Mouse (Mus musculus) hindbrain, embryonic 16.5 days (tissue): ENCODE results near the gene Rrp1. TPM values are rescaled to one million over a fixed set of nuclear protein-coding genes. Genes with fewer than 3 reads are reported as not detected.
"Not testable (repeated sequence)": the region's sequence is repeated elsewhere in the genome, so short reads cannot be mapped to it uniquely, and the experiment has no call there.

Experiments
- ATAC-seq: fragments of 200-750 bp; cut with Nextera tagmentation; 2 replicates; pipeline ENCODE4 v1.8.0; 2017; ENCODE audit warnings: moderate TSS enrichment, moderate library complexity
- H3K27ac ChIP-seq: fragments of 300-500 bp; sonication (generic); 2 replicates; pipeline ENCODE4 v1.5.1; 2014; ENCODE audit warnings: low read depth, mild to moderate bottlenecking, control low read depth, low read length, moderate library complexity
- H3K27me3 ChIP-seq: fragments of 300-500 bp; sonication (generic); replicated peaks from 2 replicates; pipeline ENCODE4 v1.6.1; 2014; ENCODE audit warnings: low read length; ENCODE audit not compliant: control insufficient read depth, insufficient read depth
- H3K36me3 ChIP-seq: fragments of 300-500 bp; sonication (generic); 2 replicates; pipeline ENCODE4 v1.6.1; 2014; ENCODE audit warnings: mild to moderate bottlenecking, low read length, moderate library complexity, mixed read lengths; ENCODE audit not compliant: control insufficient read depth, insufficient read depth
- H3K4me1 ChIP-seq: fragments of 300-500 bp; sonication (generic); 2 replicates; pipeline ENCODE4 v1.6.1; 2014; ENCODE audit warnings: low read depth, low read length; ENCODE audit not compliant: control insufficient read depth, insufficient read depth
- H3K4me2 ChIP-seq: fragments of 300-500 bp; sonication (generic); 2 replicates; pipeline ENCODE4 v1.6.1; 2014; ENCODE audit warnings: mild to moderate bottlenecking, low read length, control low read depth, moderate library complexity
- H3K4me3 ChIP-seq: fragments of 300-500 bp; sonication (generic); 2 replicates; pipeline ENCODE4 v1.5.1; 2014; ENCODE audit warnings: mild to moderate bottlenecking, low read length, control low read depth, moderate library complexity
- H3K9ac ChIP-seq: fragments of 300-500 bp; sonication (generic); 2 replicates; pipeline ENCODE4 v1.6.1; 2014; ENCODE audit warnings: low read depth, mild to moderate bottlenecking, control low read depth, low read length, moderate library complexity
- H3K9me3 ChIP-seq: fragments of 300-500 bp; sonication (generic); 2 replicates; pipeline ENCODE4 v1.6.1; 2014; ENCODE audit warnings: mild to moderate bottlenecking, low read length, moderate library complexity; ENCODE audit not compliant: control insufficient read depth
- WGBS: fragments of 180-500 bp; shearing (Covaris S2); extraction: QIAGEN DNeasy Blood & Tissue Kit; methylation state at CpG from one replicate; pipeline ENCODE4 v1.1.7; 2014; 5-methylcytosine and 5-hydroxymethylcytosine counted together
- polyA plus RNA-seq: library from polyadenylated mRNA; unstranded; fragments of >200 nt; fragmentation: Nextera tagmentation; extraction: Ambion mirVana; gene quantifications from 2 replicates; pipeline ENCODE4 v1.2.1, GENCODE M21; 2015

The Rrp1 gene
- polyA plus RNA-seq, 1 experiment from 2014 or later = 440 TPM

GRCm38 (mm10) chr10:78360290-78360711, 52.5 kb downstream of the Rrp1 start:
- no peak overlapping the region for H3K4me2 ChIP-seq
- WGBS = 69% methylated on average over 3 of the region's 3 CpGs
- no peaks in the 10 kb centered on the region for H3K9me3 ChIP-seq
- no peak for ATAC-seq
- no peak overlapping the region for H3K27ac ChIP-seq
- H3K9ac ChIP-seq = no peak overlapping the region
- H3K27me3 ChIP-seq = no peaks in the 10 kb centered on the region
- H3K4me1 ChIP-seq = no peaks in the 10 kb centered on the region
- no peak overlapping the region for H3K4me3 ChIP-seq
- H3K36me3 ChIP-seq = no peaks in the 10 kb centered on the region

GRCm38 (mm10) chr10:78358999-78359398, 53.8 kb downstream of the Rrp1 start:
- not testable (repeated sequence) for H3K4me3 ChIP-seq, H3K27me3 ChIP-seq, H3K9ac ChIP-seq, H3K4me1 ChIP-seq, H3K9me3 ChIP-seq, H3K27ac ChIP-seq, H3K36me3 ChIP-seq, H3K4me2 ChIP-seq, ATAC-seq
- WGBS = 95% methylated on average over 3 of the region's 3 CpGs

GRCm38 (mm10) chr10:78358266-78358665, 54.6 kb downstream of the Rrp1 start:
- no peaks in the 10 kb centered on the region for H3K9me3 ChIP-seq
- no peak overlapping the region for H3K27ac ChIP-seq
- H3K4me3 ChIP-seq = no peak overlapping the region
- 78% methylated on average over 4 of the region's 4 CpGs for whole genome bisulfite sequencing
- no peak overlapping the region for H3K9ac ChIP-seq
- no peak for ATAC-seq
- H3K4me2 ChIP-seq = no peak overlapping the region
- no peaks in the 10 kb centered on the region for H3K4me1 ChIP-seq
- H3K36me3 ChIP-seq = no peaks in the 10 kb centered on the region
- no peaks in the 10 kb centered on the region for H3K27me3 ChIP-seq

GRCm38 (mm10) chr10:78357742-78358141, 55.1 kb downstream of the Rrp1 start:
- Histone ChIP-seq H3K4me1 (peaks cover 4% of the 10 kb centered on the region), H3K9ac (no peak overlapping the region), H3K4me2 (no peak overlapping the region), H3K9me3 (no peaks in the 10 kb centered on the region), H3K27ac (no peak overlapping the region), H3K36me3 (no peaks in the 10 kb centered on the region), H3K4me3 (no peak overlapping the region), H3K27me3 (no peaks in the 10 kb centered on the region)
- 82% methylated on average over 5 of the region's 5 CpGs for WGBS
- no peak for ATAC-seq

- Histone ChIP-seq H3K27ac (no peak overlapping the region), H3K4me2 (no peak overlapping the region), H3K4me3 (no peak overlapping the region), H3K9me3 (no peaks in the 10 kb centered on the region), H3K36me3 (no peaks in the 10 kb centered on the region), H3K9ac (no peak overlapping the region), H3K4me1 (peaks cover 10% of the 10 kb centered on the region), H3K27me3 (no peaks in the 10 kb centered on the region)
- no peak for ATAC-seq
- 86% methylated on average over 1 of the region's 1 CpGs for WGBS
Measured at GRCm38 (mm10) chr10:78355931-78356593, 56.8 kb downstream of the Rrp1 start.

GRCm38 (mm10) chr10:78353196-78353595, 59.6 kb downstream of the Rrp1 start:
- H3K9ac ChIP-seq = peak overlapping the region; percentile 20; the same call in 1 of the 2 replicates
- H3K27ac ChIP-seq = no peak overlapping the region
- H3K36me3 ChIP-seq = no peaks in the 10 kb centered on the region
- 66% methylated on average over 4 of the region's 4 CpGs for WGBS
- no peaks in the 10 kb centered on the region for H3K27me3 ChIP-seq
- no peak for ATAC-seq
- H3K9me3 ChIP-seq = no peaks in the 10 kb centered on the region
- peaks cover 29% of the 10 kb centered on the region for H3K4me1 ChIP-seq
- no peak overlapping the region for H3K4me3 ChIP-seq
- no peak overlapping the region; the same call in 1 of the 2 replicates for H3K4me2 ChIP-seq

GRCm38 (mm10) chr10:78352666-78353030, 60.2 kb downstream of the Rrp1 start:
- Histone ChIP-seq H3K27me3 (no peaks in the 10 kb centered on the region), H3K9ac (peak overlapping the region; percentile 99), H3K4me1 (peaks cover 29% of the 10 kb centered on the region), H3K4me2 (peak overlapping the region; percentile 85), H3K36me3 (no peaks in the 10 kb centered on the region), H3K27ac (peak overlapping the region; percentile 82), H3K9me3 (no peaks in the 10 kb centered on the region), H3K4me3 (peak overlapping the region; percentile 93)
- WGBS = 17% methylated on average over 8 of the region's 8 CpGs
- no peak for ATAC-seq

- Histone ChIP-seq H3K4me2 (peak within 1 kb of the TSS; percentile 85), H3K27ac (peak within 1 kb of the TSS; percentile 82), H3K4me3 (peak within 1 kb of the TSS; percentile 93), H3K9ac (peak within 1 kb of the TSS; percentile 99), H3K27me3 (no peaks in the 10 kb centered on the region), H3K9me3 (no peaks in the 10 kb centered on the region), H3K36me3 (no peaks in the 10 kb centered on the region), H3K4me1 (peaks cover 29% of the 10 kb centered on the region)
- peak; percentile 85 for ATAC-seq
- under 1% methylated on average over 52 of the region's 113 CpGs for WGBS
Measured at GRCm38 (mm10) chr10:78351887-78352665, 60.8 kb downstream of the Rrp1 start, which contains the start of gene Agpat3. TSS of gene Agpat3 (minus strand) at chr10:78352489.

GRCm38 (mm10) chr10:78351564-78351886, 61.3 kb downstream of the Rrp1 start:
- ATAC-seq = no peak
- Histone ChIP-seq H3K36me3 (no peaks in the 10 kb centered on the region), H3K4me3 (peak overlapping the region; percentile 93), H3K4me2 (peak overlapping the region; percentile 85), H3K9ac (peak overlapping the region; percentile 99), H3K4me1 (peaks cover 29% of the 10 kb centered on the region), H3K9me3 (no peaks in the 10 kb centered on the region), H3K27ac (peak overlapping the region; percentile 82), H3K27me3 (no peaks in the 10 kb centered on the region)
- 2% methylated on average over 13 of the region's 13 CpGs for WGBS
